Mouse (Mus musculus): Measurements from ENCODE around the gene Chsy1. TPM values are rescaled to one million over a fixed set of nuclear protein-coding genes. Genes with fewer than 3 reads are reported as not detected.

Gene Chsy1
- polyA plus RNA-seq, 1 experiment: 10.8 TPM

- Histone ChIP-seq H3K4me3 (ENCODE audit: insufficient read depth, low read length) (no peak overlapping the region), H3K4me1 (ENCODE audit: control insufficient read depth, insufficient read depth, low read length) (no peaks in the 10 kb centered on the region), H3K27ac (ENCODE audit: insufficient read depth, low read depth, low read length) (no peak overlapping the region)
- TF ChIP-seq CTCF (IDR thresholded peaks at IDR 0.05; ENCODE audit: low read depth, low read length) (no peak), POLR2A (IDR thresholded peaks at IDR 0.05; ENCODE audit: borderline replicate concordance, low read depth, low read length) (no peak)
Observed at GRCm38 (mm10) chr7:66087652-66088051, 21.7 kb upstream of the Chsy1 start.

GRCm38 (mm10) chr7:66088077-66088476 lies 21.2 kb upstream of the Chsy1 start:
- TF ChIP-seq POLR2A (IDR thresholded peaks at IDR 0.05; ENCODE audit: borderline replicate concordance, low read depth, low read length): no peak
- no peak for TF ChIP-seq CTCF (IDR thresholded peaks at IDR 0.05; ENCODE audit: low read depth, low read length)
- no peaks in the 10 kb centered on the region for H3K4me1 ChIP-seq (ENCODE audit: control insufficient read depth, insufficient read depth, low read length)
- no peak overlapping the region for H3K4me3 ChIP-seq (ENCODE audit: insufficient read depth, low read length)
- no peak overlapping the region for H3K27ac ChIP-seq (ENCODE audit: insufficient read depth, low read depth, low read length)

- no peak overlapping the region for H3K27ac ChIP-seq (ENCODE audit: insufficient read depth, low read depth, low read length)
- H3K4me1 ChIP-seq (ENCODE audit: control insufficient read depth, insufficient read depth, low read length): no peaks in the 10 kb centered on the region
- TF ChIP-seq CTCF (IDR thresholded peaks at IDR 0.05; ENCODE audit: low read depth, low read length) (no peak), POLR2A (IDR thresholded peaks at IDR 0.05; ENCODE audit: borderline replicate concordance, low read depth, low read length) (no peak)
- H3K4me3 ChIP-seq (ENCODE audit: insufficient read depth, low read length): no peak overlapping the region
Observed at GRCm38 (mm10) chr7:66090676-66091190, 18.6 kb upstream of the Chsy1 start.

GRCm38 (mm10) chr7:66091553-66091952 lies 17.8 kb upstream of the Chsy1 start:
- H3K4me1 ChIP-seq (ENCODE audit: control insufficient read depth, insufficient read depth, low read length): no peaks in the 10 kb centered on the region
- TF ChIP-seq CTCF (IDR thresholded peaks at IDR 0.05; ENCODE audit: low read depth, low read length): no peak
- no peak for TF ChIP-seq POLR2A (IDR thresholded peaks at IDR 0.05; ENCODE audit: borderline replicate concordance, low read depth, low read length)

GRCm38 (mm10) chr7:66092656-66093055 lies 16.7 kb upstream of the Chsy1 start:
- Histone ChIP-seq H3K4me3 (ENCODE audit: insufficient read depth, low read length) (no peak overlapping the region), H3K27ac (ENCODE audit: insufficient read depth, low read depth, low read length) (no peak overlapping the region), H3K4me1 (ENCODE audit: control insufficient read depth, insufficient read depth, low read length) (no peaks in the 10 kb centered on the region)
- no peak for TF ChIP-seq CTCF (IDR thresholded peaks at IDR 0.05; ENCODE audit: low read depth, low read length)
- no peak for TF ChIP-seq POLR2A (IDR thresholded peaks at IDR 0.05; ENCODE audit: borderline replicate concordance, low read depth, low read length)

More at GRCm38 (mm10) chr7:66091553-66091952, 17.8 kb upstream of the Chsy1 start:
- H3K27ac ChIP-seq (ENCODE audit: insufficient read depth, low read depth, low read length): no peak overlapping the region
- no peak overlapping the region for H3K4me3 ChIP-seq (ENCODE audit: insufficient read depth, low read length)

- Histone ChIP-seq H3K4me1 (ENCODE audit: control insufficient read depth, insufficient read depth, low read length) (no peaks in the 10 kb centered on the region), H3K4me3 (ENCODE audit: insufficient read depth, low read length) (no peak overlapping the region), H3K27ac (ENCODE audit: insufficient read depth, low read depth, low read length) (no peak overlapping the region)
- TF ChIP-seq POLR2A (IDR thresholded peaks at IDR 0.05; ENCODE audit: borderline replicate concordance, low read depth, low read length) (no peak), CTCF (IDR thresholded peaks at IDR 0.05; ENCODE audit: low read depth, low read length) (no peak)
Observed at GRCm38 (mm10) chr7:66094141-66094540, 15.2 kb upstream of the Chsy1 start.

- TF ChIP-seq CTCF (IDR thresholded peaks at IDR 0.05; ENCODE audit: low read depth, low read length) (no peak), POLR2A (IDR thresholded peaks at IDR 0.05; ENCODE audit: borderline replicate concordance, low read depth, low read length) (no peak)
- Histone ChIP-seq H3K4me1 (ENCODE audit: control insufficient read depth, insufficient read depth, low read length) (no peaks in the 10 kb centered on the region), H3K27ac (ENCODE audit: insufficient read depth, low read depth, low read length) (no peak overlapping the region), H3K4me3 (ENCODE audit: insufficient read depth, low read length) (no peak overlapping the region)
Observed at GRCm38 (mm10) chr7:66098803-66099202, 10.5 kb upstream of the Chsy1 start.

DNA sequence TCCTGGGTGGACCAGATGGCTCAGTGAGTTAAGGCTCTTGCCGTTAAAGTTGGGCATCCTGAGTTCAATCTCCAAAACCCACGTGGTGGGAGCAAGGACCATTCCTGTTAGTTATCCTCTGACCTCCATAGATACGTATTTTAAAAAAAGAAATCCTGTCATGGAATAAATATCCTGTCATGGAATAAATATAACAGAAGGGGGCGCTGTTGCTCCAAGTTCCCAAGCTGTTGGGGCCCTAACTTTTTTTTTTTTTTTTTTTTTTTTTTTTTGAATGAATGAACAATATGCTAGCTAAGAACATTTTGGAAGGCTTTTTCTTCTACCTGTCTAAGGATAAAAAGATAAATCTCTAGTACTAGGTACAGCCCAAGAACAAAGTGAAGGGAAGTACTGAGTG lies 7.4 kb upstream of the Chsy1 start:
- H3K4me3 ChIP-seq (ENCODE audit: insufficient read depth, low read length): no peak overlapping the region
- TF ChIP-seq CTCF (IDR thresholded peaks at IDR 0.05; ENCODE audit: low read depth, low read length) (no peak), POLR2A (IDR thresholded peaks at IDR 0.05; ENCODE audit: borderline replicate concordance, low read depth, low read length) (no peak)
- no peak overlapping the region for H3K27ac ChIP-seq (ENCODE audit: insufficient read depth, low read depth, low read length)
- peaks cover 4% of the 10 kb centered on the region for H3K4me1 ChIP-seq (ENCODE audit: control insufficient read depth, insufficient read depth, low read length)

DNA sequence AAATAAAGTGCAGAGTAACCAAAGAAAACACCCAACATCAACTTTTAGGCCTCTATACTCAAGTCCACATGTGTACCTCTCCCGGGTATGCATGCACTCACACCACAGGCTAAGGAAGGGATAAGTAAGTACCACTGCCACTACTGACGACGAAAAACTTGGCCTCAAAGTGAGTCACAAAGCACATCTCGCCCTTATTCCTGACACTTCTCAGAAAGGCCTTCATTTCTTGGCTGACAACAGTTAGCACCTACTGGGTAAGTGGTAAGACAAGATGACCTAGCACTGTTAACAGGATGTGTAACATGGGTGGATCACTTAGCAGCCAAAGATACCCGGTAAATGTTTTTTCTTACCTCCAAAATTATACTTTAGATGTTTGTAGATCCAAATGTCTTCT lies 4.8 kb upstream of the Chsy1 start:
- TF ChIP-seq POLR2A (IDR thresholded peaks at IDR 0.05; ENCODE audit: borderline replicate concordance, low read depth, low read length): no peak
- no peak for TF ChIP-seq CTCF (IDR thresholded peaks at IDR 0.05; ENCODE audit: low read depth, low read length)
- H3K4me1 ChIP-seq (ENCODE audit: control insufficient read depth, insufficient read depth, low read length): peaks cover 4% of the 10 kb centered on the region
- H3K4me3 ChIP-seq (ENCODE audit: insufficient read depth, low read length): no peak overlapping the region
- H3K27ac ChIP-seq (ENCODE audit: insufficient read depth, low read depth, low read length): no peak overlapping the region

DNA sequence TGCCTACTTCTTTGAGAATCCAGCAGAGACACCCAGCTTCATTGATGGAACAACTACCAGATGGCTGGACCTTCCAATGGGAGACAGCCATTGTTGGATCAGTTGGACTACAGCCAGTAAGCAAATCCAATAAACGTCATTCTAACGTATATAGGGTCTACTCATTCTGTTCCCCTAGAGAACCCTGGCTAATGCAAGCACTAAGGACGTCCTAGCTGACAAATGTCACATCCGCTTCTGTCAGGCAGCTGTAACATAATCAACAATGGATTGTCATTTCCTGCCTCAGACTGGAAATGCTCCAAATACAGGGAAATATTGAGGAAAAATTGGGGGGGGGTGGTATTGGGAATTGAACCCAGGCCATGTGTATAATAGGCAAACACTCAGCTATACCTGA lies 3.5 kb upstream of the Chsy1 start:
- Histone ChIP-seq H3K4me1 (ENCODE audit: control insufficient read depth, insufficient read depth, low read length) (peaks cover 4% of the 10 kb centered on the region), H3K4me3 (ENCODE audit: insufficient read depth, low read length) (no peak overlapping the region), H3K27ac (ENCODE audit: insufficient read depth, low read depth, low read length) (no peak overlapping the region)
- no peak for TF ChIP-seq CTCF (IDR thresholded peaks at IDR 0.05; ENCODE audit: low read depth, low read length)
- no peak for TF ChIP-seq POLR2A (IDR thresholded peaks at IDR 0.05; ENCODE audit: borderline replicate concordance, low read depth, low read length)

Measured in bone marrow macrophage, adult 2 months (primary cell).